Mouse (Mus musculus) lung, postnatal 36 days (tissue): ENCODE results near the gene Mgat4e.
A peak's percentile ranks its signal among the peaks of the same experiment; 100 is the strongest.

Experiments used
- DNase-seq: peaks from one replicate; pipeline ENCODE4 v3.0.0; 2022; ENCODE audit warnings: mixed read lengths

Gene Mgat4e

GRCm38 (mm10) chr1:134513312-134513860 lies 36.1 kb downstream of the Mgat4e start:
- peak; percentile 63 for DNase-seq

- DNase-seq = no peak
Measured at GRCm38 (mm10) chr1:134512584-134512983, 36.9 kb downstream of the Mgat4e start.

DNA sequence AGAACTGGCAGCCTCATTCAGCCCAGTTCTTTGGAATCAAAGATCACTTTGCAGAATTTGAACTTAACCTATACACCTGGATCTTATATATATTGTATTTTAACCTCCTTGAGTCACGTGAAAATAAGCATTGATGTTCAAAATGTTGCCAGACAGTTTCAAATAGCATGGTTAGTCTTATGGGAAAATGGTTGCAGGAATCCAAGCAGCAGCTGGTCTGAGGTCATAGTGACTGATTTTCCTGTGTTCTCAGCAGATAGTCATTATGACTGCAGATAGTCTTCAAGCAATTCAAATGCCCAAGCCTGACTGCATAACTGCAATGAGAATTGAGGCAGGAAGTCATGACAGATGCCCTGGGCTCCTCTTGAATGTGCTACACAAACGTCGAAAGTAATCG lies 37.3 kb downstream of the Mgat4e start:
- DNase-seq = no peak

- DNase-seq = no peak
Measured at GRCm38 (mm10) chr1:134510018-134510417, 39.5 kb downstream of the Mgat4e start.

DNA sequence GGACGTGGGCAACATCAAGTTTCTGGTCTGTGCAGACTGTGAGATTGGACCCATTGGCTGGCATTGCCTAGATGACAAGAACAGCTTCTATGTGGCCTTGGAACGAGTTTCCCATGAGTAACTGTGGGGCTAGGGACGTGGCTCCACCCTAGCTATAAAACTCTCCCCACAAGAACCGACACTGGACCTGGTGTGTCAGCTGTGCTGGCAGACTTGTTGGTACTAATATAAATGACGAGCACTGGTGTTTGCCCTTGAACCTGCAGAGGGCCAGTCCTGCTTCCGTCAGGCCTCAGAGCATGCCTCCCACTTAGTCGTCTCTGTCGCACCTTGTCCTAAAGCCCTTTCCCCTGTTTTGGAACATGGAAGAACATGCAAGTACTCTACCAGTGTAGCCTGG lies 43.3 kb downstream of the Mgat4e start:
- no peak for DNase-seq

- no peak for DNase-seq
Measured at GRCm38 (mm10) chr1:134500916-134501315, 48.6 kb downstream of the Mgat4e start.

DNA sequence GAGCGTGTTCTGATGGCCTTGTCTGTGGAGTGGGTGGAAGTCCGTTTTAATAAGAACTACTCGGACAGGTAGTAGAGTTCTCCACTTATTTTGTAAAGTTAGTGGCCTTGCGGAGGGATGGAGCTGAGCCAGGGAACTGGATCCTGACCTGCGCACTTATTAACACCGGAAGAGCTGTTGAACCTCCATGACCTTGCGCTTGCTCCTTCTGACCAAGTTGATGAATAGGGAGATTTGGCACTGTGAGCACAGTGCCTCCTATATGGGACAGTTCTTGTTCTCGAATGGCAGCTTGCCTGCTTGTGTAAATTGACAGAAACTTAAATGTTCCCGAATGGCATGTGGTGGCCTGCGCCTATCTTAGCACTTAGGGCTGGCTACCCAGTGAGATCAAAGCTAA lies 53.5 kb downstream of the Mgat4e start:
- DNase-seq = peak; percentile 18

GRCm38 (mm10) chr1:134495216-134495539 lies 54.3 kb downstream of the Mgat4e start:
- no peak for DNase-seq

DNA sequence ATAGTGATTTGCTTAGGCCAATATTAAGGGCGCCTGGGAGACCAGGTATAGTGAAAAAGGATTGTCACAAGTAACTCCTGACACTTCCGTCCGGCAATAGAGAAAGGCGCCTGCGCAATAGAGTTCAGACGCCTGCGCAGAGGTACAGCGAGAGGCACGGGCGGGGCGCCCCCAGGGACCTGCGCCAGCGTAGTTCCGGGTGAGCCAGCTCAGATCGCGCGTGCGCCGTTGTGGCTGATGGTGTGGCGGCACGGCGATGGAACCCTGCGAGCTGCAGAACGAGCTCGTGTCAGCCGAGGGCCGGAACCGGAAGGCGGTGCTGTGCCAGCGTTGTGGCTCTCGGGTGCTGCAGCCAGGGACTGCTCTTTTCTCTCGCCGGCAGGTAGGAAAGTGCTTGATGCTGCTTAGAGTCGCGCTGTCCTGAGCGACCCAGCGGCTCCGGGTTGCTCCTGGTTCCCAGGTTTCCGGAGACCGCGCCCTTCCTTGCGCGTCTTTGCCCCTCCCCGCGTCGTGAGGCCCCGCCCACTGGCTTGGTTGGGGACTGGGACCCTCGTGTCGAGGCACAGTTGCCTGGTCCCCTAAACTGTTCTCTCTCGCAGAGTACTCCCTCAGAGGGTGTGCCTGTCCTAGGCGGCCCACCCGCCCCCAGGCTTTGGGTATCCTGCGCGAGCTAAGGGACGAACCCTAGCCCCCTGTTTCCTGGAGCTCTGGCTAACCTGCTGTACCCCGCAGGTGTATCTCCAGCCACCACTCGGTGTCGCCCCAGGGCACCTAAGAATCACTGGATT lies 54.9 kb downstream of the Mgat4e start, which contains the start of gene Rabif:
Rabif (plus strand) TSS at position 221 of the 788 bp plus-strand sequence.
- peak; percentile 99 for DNase-seq

- DNase-seq = no peak
Measured at GRCm38 (mm10) chr1:134493956-134494355, 55.5 kb downstream of the Mgat4e start.

DNA sequence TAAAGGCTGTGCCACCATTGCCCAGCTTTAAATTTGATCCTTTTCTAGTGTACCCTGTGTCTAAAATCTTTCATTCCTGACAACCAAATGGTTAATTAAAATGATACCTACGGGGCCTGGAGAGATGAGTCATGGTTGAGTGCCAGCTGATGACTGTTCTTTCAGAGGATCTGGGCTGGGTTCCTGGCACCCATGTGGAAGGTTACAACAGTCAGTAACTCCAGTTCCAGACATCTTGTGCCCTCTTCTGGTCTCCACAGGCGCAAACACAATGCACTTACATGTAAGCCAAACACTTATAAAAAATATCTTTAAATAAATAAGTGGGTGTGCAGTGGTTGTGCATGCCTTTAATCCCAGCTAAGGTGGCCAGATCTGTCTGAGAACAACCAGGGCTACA lies 56.0 kb downstream of the Mgat4e start:
- DNase-seq = peak; percentile 16

DNA sequence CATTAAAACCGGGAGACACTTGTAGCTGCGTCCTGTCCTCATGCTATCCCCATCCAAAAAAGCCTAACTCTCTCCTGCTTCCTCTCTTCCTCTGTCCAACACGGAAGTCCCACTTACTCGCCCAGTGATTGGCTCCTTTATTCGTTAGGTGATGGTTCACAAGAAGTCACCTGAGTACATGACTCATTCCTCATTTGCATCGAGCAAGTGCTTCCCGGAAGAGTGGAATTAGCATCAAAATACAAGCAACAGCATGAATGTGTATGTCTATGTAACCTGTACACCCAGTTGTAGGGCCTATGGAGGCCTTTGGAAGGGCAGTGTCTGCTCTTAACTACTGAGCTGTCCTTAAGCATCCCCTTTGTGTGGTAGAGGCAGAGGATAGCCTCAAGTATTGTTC lies 57.2 kb downstream of the Mgat4e start:
- DNase-seq = no peak
